Mouse (Mus musculus) CH12.LX (cell line): ENCODE measurements at regions not wholly inside any gene's neighbourhood (a gene's known extent, or its start where the extent isn't known, plus 50 kb on each side); places are given as distances from the start of the nearest gene placed in this dataset.

Experiments
- HCFC1 ChIP-seq: IDR thresholded peaks from 2 replicates; pipeline ENCODE4 v1.6.1; 2012; ENCODE audit warnings: low read depth, mild to moderate bottlenecking, inconsistent platforms, low read length, improper control_type of control experiment
- NELFE ChIP-seq: IDR thresholded peaks from 2 replicates; pipeline ENCODE4 v1.6.1; 2011; ENCODE audit warnings: low read depth, low read length, improper control_type of control experiment
- RCOR1 ChIP-seq: conservative IDR thresholded peaks from 2 replicates; pipeline ENCODE4 v1.6.1; 2012; ENCODE audit warnings: low read depth, mild to moderate bottlenecking, inconsistent platforms, low read length, improper control_type of control experiment
- ZMIZ1 ChIP-seq: IDR thresholded peaks from 2 replicates; pipeline ENCODE4 v1.6.1; 2012; ENCODE audit warnings: low read depth, mild to moderate bottlenecking, inconsistent platforms, low read length, improper control_type of control experiment

DNA sequence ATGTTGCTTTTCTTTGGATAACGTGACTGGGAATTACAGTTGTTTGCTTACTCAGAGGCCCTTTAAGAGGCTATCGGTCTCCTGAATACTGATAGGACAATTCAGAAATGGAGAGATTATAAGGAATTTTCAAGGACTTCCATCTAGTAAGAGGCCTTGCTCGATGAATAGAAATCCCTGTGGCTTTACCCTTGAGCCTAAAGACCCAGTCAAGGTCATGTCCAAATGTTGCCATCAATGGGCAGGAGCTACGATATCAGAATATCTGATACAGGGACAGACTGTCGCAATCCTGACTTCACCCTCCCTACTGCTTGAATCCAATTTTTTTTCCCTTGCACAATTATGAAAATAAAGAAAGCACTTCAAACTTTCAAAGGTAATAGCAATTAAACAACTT lies 85.5 kb upstream of the Egflam start:
- TF ChIP-seq ZMIZ1 = no peak
- no peak for TF ChIP-seq RCOR1
- no peak for TF ChIP-seq NELFE
- no peak for TF ChIP-seq HCFC1
